Comparison of ENCODE assay signal across 20 mouse cellular contexts in the genomic region with DNA sequence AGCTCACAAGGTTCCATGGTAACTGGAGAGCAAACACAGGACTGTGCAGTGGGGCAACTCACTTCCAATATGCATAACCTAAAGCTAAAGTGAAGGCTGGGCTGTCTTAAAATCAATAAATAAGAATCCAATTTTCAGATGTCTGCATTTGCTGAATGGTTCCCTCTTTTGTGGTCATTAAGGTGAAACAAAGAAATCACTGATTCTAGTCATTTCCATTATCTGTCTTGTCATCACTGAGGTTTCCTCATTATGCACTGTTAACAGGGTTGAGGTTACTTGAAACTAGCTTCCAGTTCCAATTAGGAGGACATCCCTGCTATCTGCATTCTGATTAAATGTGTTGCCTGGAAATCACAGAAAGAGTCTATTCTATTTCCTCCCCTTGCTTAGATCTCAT.
"Had no signal": no experiment of that assay in that cellular context is flagged by ENCODE, and none has a peak within 500 bp of the region (broad histone marks: within the 10 kb centered on the region; RNA-seq: fewer than 3 reads in every experiment).

No protein-coding gene starts in this region.

- H3K27ac ChIP-seq: kidney, postnatal 0 days; liver, embryonic 15.5 days; lung, embryonic 15.5 days; midbrain, embryonic 15.5 days; neural tube, embryonic 12.5 days; neural tube, embryonic 15.5 days; stomach, postnatal 0 days had no signal

- H3K4me1 ChIP-seq: liver, embryonic 15.5 days; lung, embryonic 15.5 days had no signal

- H3K36me3 ChIP-seq: liver, embryonic 15.5 days; lung, embryonic 15.5 days; midbrain, embryonic 15.5 days; neural tube, embryonic 12.5 days; neural tube, embryonic 15.5 days had no signal

- DNase-seq: kidney, adult 2 months; kidney, postnatal 25 days; lung, adult 18-20 months; lung, postnatal 10 days; lung, postnatal 4 days; right cerebral cortex, postnatal 14 days; right cerebral cortex, postnatal 4 days; thymus, adult 2 months; thymus, postnatal 14 days; thymus, postnatal 4 days had no signal

- H3K27me3 ChIP-seq: liver, embryonic 15.5 days; lung, embryonic 15.5 days; midbrain, embryonic 15.5 days; neural tube, embryonic 12.5 days; neural tube, embryonic 15.5 days had no signal

- H3K9ac ChIP-seq: liver, embryonic 15.5 days; lung, embryonic 15.5 days; midbrain, embryonic 15.5 days; neural tube, embryonic 12.5 days; neural tube, embryonic 15.5 days had no signal

- H3K9me3 ChIP-seq: liver, embryonic 15.5 days; lung, embryonic 15.5 days; midbrain, embryonic 15.5 days; neural tube, embryonic 12.5 days; neural tube, embryonic 15.5 days had no signal

- H3K4me3 ChIP-seq: liver, embryonic 15.5 days; lung, embryonic 15.5 days; midbrain, embryonic 15.5 days; neural tube, embryonic 12.5 days; neural tube, embryonic 15.5 days had no signal

- H3K4me2 ChIP-seq: liver, embryonic 11.5 days; liver, embryonic 15.5 days; lung, embryonic 15.5 days; midbrain, embryonic 11.5 days; midbrain, embryonic 15.5 days; neural tube, embryonic 12.5 days; neural tube, embryonic 15.5 days had no signal

- ATAC-seq: intestine, postnatal 0 days; midbrain, embryonic 15.5 days had no signal
